Mouse (Mus musculus) E14TG2a.4 (cell line): Measurements from ENCODE around the gene Rbm39.

Experiments
- CTCF ChIP-seq: conservative IDR thresholded peaks from 2 replicates; pipeline ENCODE4 v1.5.1; 2014; ENCODE audit warnings: low read length
- POU5F1 ChIP-seq: IDR thresholded peaks from 2 replicates; pipeline ENCODE4 v1.6.1; 2014; ENCODE audit warnings: low read length, borderline replicate concordance

DNA sequence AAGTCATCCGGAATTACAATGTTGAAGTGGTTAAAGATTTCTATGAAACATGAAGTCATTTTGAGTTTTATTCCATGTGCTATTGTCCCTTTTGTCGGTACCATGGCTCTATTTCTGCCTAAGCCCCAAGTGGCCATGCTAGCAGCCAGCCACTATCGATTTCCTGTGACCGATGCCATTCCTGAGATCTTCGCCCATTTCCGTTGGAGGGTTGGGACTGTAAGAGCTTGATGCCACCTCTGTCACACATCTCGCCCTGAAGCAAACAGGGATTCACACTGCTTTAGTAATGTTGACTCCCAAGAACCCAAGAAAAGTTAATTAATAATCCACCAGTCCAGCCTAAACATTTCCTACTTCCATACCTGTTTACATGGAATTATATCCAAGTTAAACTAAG lies 2.4 kb downstream of the Rbm39 start:
- no peak for TF ChIP-seq CTCF
- no peak for TF ChIP-seq POU5F1
